Mouse (Mus musculus) MEL-GATA-1-ER (cell line): ENCODE data around the gene Il1r1.

Source experiments
- DNase-seq: peaks from one replicate; pipeline ENCODE4 v3.0.0-alpha.2; 2012; ENCODE audit warnings: low read depth; ENCODE audit errors: extremely low read depth

The Il1r1 gene

DNA sequence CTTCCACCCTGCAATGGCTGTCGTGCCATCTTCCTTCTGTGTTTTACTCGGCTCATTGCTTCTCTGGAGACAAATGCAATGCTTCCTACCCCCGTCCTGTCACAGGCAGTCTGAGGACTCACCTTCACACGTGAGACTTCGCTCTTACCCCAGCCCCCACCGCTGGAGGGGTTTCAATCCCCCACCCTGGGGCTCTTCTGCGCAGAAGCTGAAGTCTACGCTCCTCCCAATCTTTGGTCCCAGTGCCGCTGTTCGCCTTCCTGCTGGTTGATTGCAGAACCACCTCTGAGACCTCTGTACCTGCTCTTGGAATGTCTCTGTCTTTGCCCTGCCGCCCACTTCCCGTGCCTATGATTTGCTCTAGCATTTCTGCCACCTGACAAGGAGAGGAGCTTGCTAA, 89.1 kb downstream of the Il1r1 start:
- no peak for DNase-seq

DNA sequence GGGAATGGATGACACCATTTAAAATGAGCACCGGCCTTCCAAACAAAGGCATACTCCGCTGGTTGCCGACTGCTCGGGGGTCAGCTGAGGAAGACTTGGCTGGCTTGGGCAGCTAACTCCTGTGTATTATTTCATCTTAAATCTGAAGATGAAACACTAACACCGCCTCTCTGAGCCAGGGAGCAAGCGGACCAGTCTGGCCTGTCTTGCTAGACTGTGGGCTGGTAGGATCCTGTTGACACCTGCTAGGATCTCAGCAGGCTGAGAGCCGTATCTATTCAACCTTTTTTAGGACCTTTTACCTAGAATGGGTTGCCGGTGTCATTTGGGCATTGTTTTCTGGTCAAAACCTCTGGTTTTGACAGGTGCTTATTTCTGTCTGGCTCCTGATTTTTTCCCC, 92.8 kb downstream of the Il1r1 start:
- DNase-seq: no peak

- peak; percentile 35 for DNase-seq
Observed at GRCm38 (mm10) chr1:40321824-40322223, 96.9 kb downstream of the Il1r1 start.

- DNase-seq: no peak
Observed at GRCm38 (mm10) chr1:40322543-40322942, 97.7 kb downstream of the Il1r1 start.

- no peak for DNase-seq
Observed at GRCm38 (mm10) chr1:40324457-40324856, 99.6 kb downstream of the Il1r1 start, which contains the start of gene Il1rl2. Il1rl2 (plus strand) TSS chr1:40324610.

DNA sequence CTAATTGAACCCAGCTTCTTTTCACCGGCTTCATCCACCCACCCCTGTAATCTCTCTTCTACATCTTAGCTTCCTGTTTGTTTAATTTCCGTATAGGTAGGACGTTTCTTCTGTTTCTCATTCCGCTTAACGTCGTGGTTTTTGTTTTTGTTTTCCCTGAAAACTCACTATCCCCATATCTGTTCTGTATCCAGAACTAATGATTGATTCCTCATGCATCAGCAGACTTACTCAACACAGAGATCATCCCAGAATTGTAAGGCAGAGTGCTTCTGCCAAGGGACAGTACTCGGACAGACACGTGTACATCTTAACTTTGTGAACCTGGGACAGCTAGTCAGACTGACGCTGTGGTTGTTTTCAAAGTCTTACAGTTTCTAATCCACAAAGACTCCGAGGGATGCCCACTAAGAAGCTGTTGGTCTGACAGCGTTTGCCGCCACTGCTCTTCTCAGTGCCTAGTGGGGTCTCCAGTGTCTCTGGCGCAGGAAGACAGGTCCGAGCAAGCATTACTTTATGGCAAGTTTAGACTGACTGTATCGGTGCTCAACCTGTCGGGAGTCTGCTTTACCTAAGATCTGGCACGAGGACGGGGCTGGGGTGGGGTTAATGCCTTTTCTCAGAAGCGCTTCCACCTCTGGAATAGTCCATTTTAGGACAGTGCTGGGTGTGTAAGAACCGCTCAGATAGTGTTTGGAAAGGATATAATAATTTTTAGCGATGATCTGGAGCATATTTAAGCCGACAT, 100.2 kb downstream of the Il1r1 start:
- DNase-seq: no peak

DNA sequence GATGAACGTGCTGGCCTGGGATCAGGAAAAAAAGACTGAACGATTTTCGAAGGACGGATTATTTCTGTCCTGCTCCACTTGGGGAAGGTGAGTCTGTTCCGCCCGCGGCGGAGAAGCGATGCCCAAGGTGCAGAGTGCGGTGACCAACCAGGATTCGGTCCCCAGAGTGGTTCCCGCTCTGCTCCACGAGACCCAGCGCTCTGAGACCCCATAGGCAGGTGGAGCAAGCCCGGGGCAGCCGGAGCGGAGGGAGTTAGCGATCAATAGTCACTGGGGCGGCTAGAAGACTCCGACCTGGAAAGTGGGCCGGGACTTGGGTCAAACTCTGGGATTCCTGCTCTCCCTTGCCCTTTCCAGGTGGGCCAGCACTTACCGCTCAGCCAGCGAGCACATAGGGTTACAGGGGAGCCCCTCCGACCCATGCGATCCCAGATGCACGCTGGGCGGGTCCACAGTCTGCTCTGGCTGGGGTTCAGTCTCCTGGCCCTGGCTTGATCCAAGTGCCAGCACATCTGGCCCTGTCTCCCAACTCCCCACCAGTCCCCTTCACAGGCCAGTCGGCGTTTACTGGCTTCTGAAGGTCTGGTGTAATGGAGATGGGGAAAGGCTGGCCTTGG, 100.9 kb downstream of the Il1r1 start:
- DNase-seq: no peak

GRCm38 (mm10) chr1:40327604-40328003, 102.7 kb downstream of the Il1r1 start:
- no peak for DNase-seq

DNA sequence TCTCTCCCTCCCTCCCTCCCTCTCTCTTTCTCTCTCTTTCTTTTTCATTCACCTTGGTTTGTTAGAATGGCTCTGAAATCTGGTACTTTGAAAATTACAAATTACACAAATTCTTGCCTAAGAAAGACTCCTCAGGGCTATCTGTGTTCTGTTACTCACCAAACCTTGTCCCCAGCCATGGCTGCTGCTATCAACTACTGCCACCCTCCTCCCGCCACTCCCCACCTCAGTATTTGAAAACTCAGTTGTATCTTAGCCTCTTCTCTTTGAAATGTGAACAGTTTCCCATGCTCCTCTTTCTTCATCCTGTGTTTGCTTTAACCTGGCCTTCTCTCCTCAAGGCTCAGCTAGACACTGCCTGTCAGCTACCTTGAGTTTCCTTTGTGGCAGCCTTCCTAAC, 104.6 kb downstream of the Il1r1 start:
- no peak for DNase-seq

DNA sequence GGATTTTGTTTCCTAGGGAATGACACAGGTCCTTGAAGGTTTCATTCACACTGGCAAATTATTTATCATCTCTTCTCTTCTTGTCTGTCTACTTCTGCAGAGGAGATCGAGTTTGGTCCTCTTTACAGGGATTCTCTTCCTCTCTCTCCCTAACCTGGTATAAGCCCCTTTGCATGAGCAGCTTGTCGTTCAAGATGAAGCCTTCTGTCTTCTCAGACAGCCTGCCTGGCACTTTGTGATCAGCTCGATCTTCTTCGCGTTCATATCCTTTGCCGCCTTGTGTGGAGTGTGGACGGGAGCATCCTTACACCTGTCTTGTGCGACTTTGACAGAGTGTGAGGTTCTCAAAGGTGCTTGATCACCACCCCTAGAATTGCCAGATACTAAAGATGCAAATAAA, 105.3 kb downstream of the Il1r1 start:
- DNase-seq: no peak

GRCm38 (mm10) chr1:40339346-40339745, 114.5 kb downstream of the Il1r1 start:
- no peak for DNase-seq

DNA sequence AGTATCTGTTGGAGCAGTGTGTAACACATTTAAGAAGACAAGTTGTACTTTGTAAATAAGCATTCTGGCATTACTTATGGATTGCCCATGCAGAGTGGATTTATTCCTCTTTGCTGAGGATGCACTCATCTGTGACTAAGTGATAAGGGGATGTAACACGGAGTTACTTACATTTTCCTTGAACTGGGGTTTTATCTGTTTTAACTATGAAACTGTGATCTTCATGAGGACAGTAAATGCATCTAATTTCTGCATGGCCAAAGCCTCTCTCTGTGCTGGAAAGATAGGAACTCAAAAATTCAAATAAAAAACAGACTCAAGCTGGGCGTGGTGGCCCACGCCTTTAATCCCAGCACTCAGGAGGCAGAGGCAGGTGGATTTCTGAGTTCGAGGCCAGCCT, 115.2 kb downstream of the Il1r1 start:
- DNase-seq: peak; percentile 48

GRCm38 (mm10) chr1:40352158-40352903, 127.5 kb downstream of the Il1r1 start:
- DNase-seq: peak; percentile 21

DNA sequence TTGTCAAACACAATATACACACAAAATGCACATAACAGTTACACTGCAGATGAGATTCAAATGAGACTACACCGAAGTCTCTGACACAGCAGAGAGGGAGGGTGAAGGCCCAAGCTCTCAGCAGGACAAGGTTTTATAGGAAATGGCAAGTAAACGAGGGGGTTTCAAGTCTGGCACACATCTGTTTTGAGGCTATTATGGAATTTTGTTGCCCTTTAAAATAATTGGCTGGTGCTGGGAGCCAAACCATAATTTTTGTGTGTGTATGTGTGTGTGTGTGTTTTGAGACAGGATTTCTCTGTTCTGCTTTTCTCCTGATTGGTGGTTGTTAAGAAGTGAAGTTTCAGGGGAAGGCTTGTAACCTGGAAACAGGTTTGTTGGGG, 128.0 kb downstream of the Il1r1 start:
- no peak for DNase-seq

GRCm38 (mm10) chr1:40354665-40355064, 129.8 kb downstream of the Il1r1 start:
- DNase-seq: peak; percentile 50

DNA sequence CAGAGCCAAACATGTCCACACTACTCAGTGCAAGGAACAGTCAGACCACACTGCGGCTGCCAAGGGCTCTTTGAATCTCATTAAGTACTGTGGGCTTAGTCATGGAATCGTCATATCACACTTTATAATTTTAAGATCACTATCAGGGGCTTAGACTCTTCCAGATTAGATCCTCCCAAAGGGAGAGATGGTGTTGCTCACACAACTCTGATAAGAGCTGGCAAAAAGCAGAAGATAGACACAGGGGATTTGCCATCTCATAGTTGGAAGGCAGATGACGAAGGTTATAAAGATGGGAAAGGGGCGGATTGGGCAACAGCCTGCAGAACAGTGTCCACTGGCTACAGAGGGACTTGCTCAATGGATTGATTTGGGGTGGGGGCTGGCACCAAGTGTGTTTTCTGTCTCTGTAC, 130.6 kb downstream of the Il1r1 start:
- DNase-seq: no peak

GRCm38 (mm10) chr1:40355904-40356521, 131.1 kb downstream of the Il1r1 start:
- DNase-seq: peak; percentile 81

GRCm38 (mm10) chr1:40357921-40358320, 133.0 kb downstream of the Il1r1 start:
- DNase-seq: no peak

DNA sequence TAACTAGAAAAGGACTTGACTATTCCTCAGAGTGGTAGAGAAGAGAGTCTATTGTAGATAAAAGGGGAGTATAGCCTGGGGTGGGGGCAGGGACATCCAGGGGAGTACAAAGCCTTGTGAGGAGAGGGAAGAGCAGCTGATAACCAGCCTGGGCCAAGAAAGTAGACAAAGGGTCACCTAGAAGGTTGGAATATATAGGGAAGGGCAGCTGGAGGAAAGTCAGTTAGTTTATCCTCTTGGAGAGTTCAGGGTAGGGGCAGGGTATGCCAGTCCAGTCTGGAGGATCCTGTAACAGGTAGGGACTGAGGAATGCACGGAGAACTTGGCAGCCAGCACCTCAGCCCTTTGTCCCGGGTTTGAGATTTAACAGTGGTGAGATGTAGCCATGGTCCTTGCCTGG, 133.5 kb downstream of the Il1r1 start:
- no peak for DNase-seq

- no peak for DNase-seq
Observed at GRCm38 (mm10) chr1:40358771-40359181, 133.9 kb downstream of the Il1r1 start.

GRCm38 (mm10) chr1:40359731-40360130, 134.9 kb downstream of the Il1r1 start:
- DNase-seq: no peak

- DNase-seq: no peak
Observed at GRCm38 (mm10) chr1:40360969-40361368, 136.1 kb downstream of the Il1r1 start.
